Mouse (Mus musculus): ENCODE data around the gene Hmx1. TPM values are rescaled to one million over a fixed set of nuclear protein-coding genes. Genes with fewer than 3 reads are reported as not detected.

Hmx1 gene
- total RNA-seq, 1 experiment from 2014 or later: not detected

- DNase-seq: no peak
Observed at GRCm38 (mm10) chr5:35398310-35398910, 9.5 kb downstream of the Hmx1 start.

- no peak for DNase-seq
Observed at GRCm38 (mm10) chr5:35399061-35399460, 10.2 kb downstream of the Hmx1 start.

GRCm38 (mm10) chr5:35399704-35400320, 10.9 kb downstream of the Hmx1 start:
- no peak for DNase-seq

GRCm38 (mm10) chr5:35401240-35401639, 12.3 kb downstream of the Hmx1 start:
- no peak for DNase-seq

GRCm38 (mm10) chr5:35407411-35407930, 18.6 kb downstream of the Hmx1 start:
- no peak for DNase-seq

- no peak for DNase-seq
Observed at GRCm38 (mm10) chr5:35411028-35411427, 22.1 kb downstream of the Hmx1 start.

GRCm38 (mm10) chr5:35412833-35413232, 23.9 kb downstream of the Hmx1 start:
- no peak for DNase-seq

- DNase-seq: no peak
Observed at GRCm38 (mm10) chr5:35417707-35418106, 28.8 kb downstream of the Hmx1 start.

- DNase-seq: no peak
Observed at GRCm38 (mm10) chr5:35421622-35422021, 32.7 kb downstream of the Hmx1 start.

- DNase-seq: no peak
Observed at GRCm38 (mm10) chr5:35425218-35425617, 36.3 kb downstream of the Hmx1 start.

GRCm38 (mm10) chr5:35427901-35428300, 39.0 kb downstream of the Hmx1 start:
- no peak for DNase-seq

- DNase-seq: no peak
Observed at GRCm38 (mm10) chr5:35428421-35428820, 39.5 kb downstream of the Hmx1 start.

GRCm38 (mm10) chr5:35432098-35432497, 43.2 kb downstream of the Hmx1 start:
- DNase-seq: no peak

GRCm38 (mm10) chr5:35434038-35434437, 45.1 kb downstream of the Hmx1 start:
- DNase-seq: no peak

GRCm38 (mm10) chr5:35434703-35435102, 45.8 kb downstream of the Hmx1 start:
- no peak for DNase-seq

GRCm38 (mm10) chr5:35438805-35439204, 49.9 kb downstream of the Hmx1 start:
- DNase-seq: no peak

GRCm38 (mm10) chr5:35440459-35440858, 51.6 kb downstream of the Hmx1 start:
- no peak for DNase-seq

GRCm38 (mm10) chr5:35441411-35441810, 52.5 kb downstream of the Hmx1 start:
- no peak for DNase-seq

- DNase-seq: no peak
Observed at GRCm38 (mm10) chr5:35444731-35445130, 55.8 kb downstream of the Hmx1 start.

GRCm38 (mm10) chr5:35447656-35448443, 58.9 kb downstream of the Hmx1 start:
- DNase-seq: peak; percentile 8
